Mouse (Mus musculus) spleen, postnatal 4 days (tissue): ENCODE measurements around the gene Prmt7.
A peak's percentile ranks its signal among the peaks of the same experiment; 100 is the strongest.
"Not testable (repeated sequence)": the region's sequence is repeated elsewhere in the genome, so short reads cannot be mapped to it uniquely, and the experiment has no call there.

Experiments
- DNase-seq, 2 experiments: peaks; one replicate each; pipeline ENCODE4 v3.0.0; 2022; ENCODE audit warnings: low spot score in 2 of 2

The Prmt7 gene

GRCm38 (mm10) chr8:106210821-106211345 lies at the start of gene Prmt7, which contains the start of gene Slc7a6os:
Gene Prmt7, plus strand, starts transcription at chr8:106210936.
Gene Slc7a6os, minus strand, starts transcription at chr8:106210935.
- DNase-seq: peak; percentile 94 to 97

GRCm38 (mm10) chr8:106163251-106163650 lies 47.5 kb upstream of the Prmt7 start:
- no peak for DNase-seq

GRCm38 (mm10) chr8:106165460-106165859 lies 45.3 kb upstream of the Prmt7 start:
- DNase-seq: peak; percentile 67 to 88

GRCm38 (mm10) chr8:106168356-106169016 lies 42.2 kb upstream of the Prmt7 start, which contains the start of gene Slc7a6:
Gene Slc7a6, plus strand, starts transcription at chr8:106168857.
- DNase-seq: peak; percentile 81 to 93

GRCm38 (mm10) chr8:106169017-106169933 lies 41.5 kb upstream of the Prmt7 start:
- DNase-seq: peak; percentile 28 to 74

GRCm38 (mm10) chr8:106169934-106170480 lies 40.7 kb upstream of the Prmt7 start:
- DNase-seq: no peak

GRCm38 (mm10) chr8:106173566-106173965 lies 37.2 kb upstream of the Prmt7 start:
- no peak for DNase-seq

GRCm38 (mm10) chr8:106176891-106177290 lies 33.8 kb upstream of the Prmt7 start:
- DNase-seq: no peak

GRCm38 (mm10) chr8:106177594-106177993 lies 33.1 kb upstream of the Prmt7 start:
- DNase-seq: no peak

- DNase-seq: no peak
These were observed 32.3 kb upstream of the Prmt7 start for GRCm38 (mm10) chr8:106178428-106178827.

- DNase-seq: no peak
These were observed 25.0 kb upstream of the Prmt7 start for GRCm38 (mm10) chr8:106185628-106186270.

- no peak for DNase-seq
These were observed 24.3 kb upstream of the Prmt7 start for GRCm38 (mm10) chr8:106186394-106186793.

- no peak for DNase-seq
These were observed 21.6 kb upstream of the Prmt7 start for GRCm38 (mm10) chr8:106189162-106189561.

GRCm38 (mm10) chr8:106191639-106192038 lies 19.1 kb upstream of the Prmt7 start:
- DNase-seq: no peak

- DNase-seq: no peak
These were observed 17.6 kb upstream of the Prmt7 start for GRCm38 (mm10) chr8:106193162-106193561.

- no peak for DNase-seq
These were observed 16.7 kb upstream of the Prmt7 start for GRCm38 (mm10) chr8:106194062-106194461.

GRCm38 (mm10) chr8:106198741-106199140 lies 12.0 kb upstream of the Prmt7 start:
- DNase-seq: no peak

- DNase-seq: not testable (repeated sequence)
These were observed 11.1 kb upstream of the Prmt7 start for GRCm38 (mm10) chr8:106199596-106199995.

- DNase-seq: peak in 1 of 2 experiments; percentile 80
These were observed 553 bp upstream of the Prmt7 start for GRCm38 (mm10) chr8:106210035-106210731.

- DNase-seq: no peak
These were observed 685 bp downstream of the Prmt7 start for GRCm38 (mm10) chr8:106211421-106211820.

GRCm38 (mm10) chr8:106213959-106214358 lies 3.2 kb downstream of the Prmt7 start:
- no peak for DNase-seq
